ENCODE assay signal across 19 mouse cellular contexts in the genomic region with DNA sequence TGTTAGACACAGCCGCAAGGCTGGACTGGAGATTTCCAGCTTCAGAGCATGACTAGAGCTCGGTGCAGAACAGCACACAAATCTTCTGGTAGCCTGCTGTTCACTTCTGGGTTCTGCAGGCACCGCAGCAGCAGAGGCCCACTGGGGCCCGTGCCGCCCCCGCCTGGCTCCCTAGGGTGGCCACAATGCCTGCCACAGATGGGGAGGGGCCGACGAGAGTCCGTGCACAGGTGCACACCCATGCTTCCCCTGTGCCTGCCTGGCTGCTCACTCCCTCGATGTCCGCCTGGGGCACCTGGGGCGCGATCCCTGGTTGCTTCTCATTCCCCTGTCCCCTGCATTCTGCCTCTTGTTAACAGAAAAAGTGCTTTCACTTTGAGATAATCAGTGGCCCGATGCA.
DNase-seq lines count a peak whose midpoint lies in the region; ATAC-seq and TF ChIP-seq lines count a peak whose summit lies in the region.
"Had no signal": no experiment of that assay in that cellular context is flagged by ENCODE, and none has a peak within 500 bp of the region (broad histone marks: within the 10 kb centered on the region; RNA-seq: fewer than 3 reads in every experiment).

No protein-coding gene starts in this region.

- H3K4me1 ChIP-seq in heart, embryonic 15.5 days (replicated peaks): 0 out of 2 replicates have a peak, but pooled peaks cover 2% of the 10 kb centered on the region
- no peaks in the 10 kb centered on the region for H3K4me1 ChIP-seq in small intestine, adult 2 months (ENCODE audit: control insufficient read depth, insufficient read depth, insufficient read length, low read length)
- H3K4me1 ChIP-seq in stomach, postnatal 0 days (replicated peaks; ENCODE audit: control insufficient read depth, insufficient read depth): no peaks in the 10 kb centered on the region
- H3K4me1 ChIP-seq: embryonic facial prominence, embryonic 13.5 days; forebrain, embryonic 13.5 days; heart, embryonic 13.5 days; hindbrain, embryonic 10.5 days had no signal

- H3K9me3 ChIP-seq in heart, embryonic 15.5 days (replicated peaks): no peaks in the 10 kb centered on the region
- H3K9me3 ChIP-seq in stomach, postnatal 0 days (ENCODE audit: control insufficient read depth, low read length): no peaks in the 10 kb centered on the region
- H3K9me3 ChIP-seq: embryonic facial prominence, embryonic 13.5 days had no signal

- TF ChIP-seq EP300 in stomach, postnatal 0 days (optimal IDR thresholded peaks at IDR 0.05): no peak

- H3K36me3 ChIP-seq in heart, embryonic 15.5 days: no peaks in the 10 kb centered on the region
- H3K36me3 ChIP-seq in small intestine, adult 2 months (ENCODE audit: control insufficient read depth, insufficient read depth, low read length): no peaks in the 10 kb centered on the region
- no peaks in the 10 kb centered on the region for H3K36me3 ChIP-seq in stomach, postnatal 0 days (ENCODE audit: control insufficient read depth, insufficient read depth, low read length)
- H3K36me3 ChIP-seq: embryonic facial prominence, embryonic 13.5 days; heart, embryonic 13.5 days; hindbrain, embryonic 10.5 days had no signal

- H3K27me3 ChIP-seq in heart, embryonic 15.5 days: no peaks in the 10 kb centered on the region
- H3K27me3 ChIP-seq in small intestine, adult 2 months (ENCODE audit: control insufficient read depth, insufficient read depth, low read length): no peaks in the 10 kb centered on the region
- H3K27me3 ChIP-seq in stomach, postnatal 0 days (ENCODE audit: control insufficient read depth, insufficient read depth, low read length): no peaks in the 10 kb centered on the region
- H3K27me3 ChIP-seq: embryonic facial prominence, embryonic 13.5 days; forebrain, embryonic 13.5 days; heart, embryonic 13.5 days had no signal

- H3K9ac ChIP-seq in heart, embryonic 15.5 days: no peak overlapping the region
- no peak overlapping the region for H3K9ac ChIP-seq in stomach, postnatal 0 days (ENCODE audit: low read length)
- H3K9ac ChIP-seq: embryonic facial prominence, embryonic 13.5 days; forebrain, embryonic 13.5 days; forebrain, postnatal 0 days; heart, embryonic 13.5 days; hindbrain, embryonic 14.5 days had no signal

- TF ChIP-seq POLR2A in small intestine, adult 2 months (IDR thresholded peaks at IDR 0.05; ENCODE audit: low read depth, low read length): no peak

- H3K4me3 ChIP-seq in heart, embryonic 15.5 days: no peak overlapping the region
- peak overlapping the region; percentile 27; the same call in 1 of the 2 replicates for H3K4me3 ChIP-seq in small intestine, adult 2 months (ENCODE audit: low read depth, low read length)
- H3K4me3 ChIP-seq in stomach, postnatal 0 days (ENCODE audit: low read depth, low read length): no peak overlapping the region
- H3K4me3 ChIP-seq: embryonic facial prominence, embryonic 13.5 days; forebrain, embryonic 13.5 days; gastrocnemius, adult 2 months; heart, embryonic 13.5 days; hindbrain, embryonic 10.5 days had no signal

- intact Hi-C loops in heart, postnatal 25 days (cut with DNase I): no loop called here

- ATAC-seq in heart, embryonic 15.5 days (replicated peaks; ENCODE audit: insufficient number of reproducible peaks, insufficient read depth, low FRiP score, low read depth): peak; percentile 50; the same call in 1 of the 2 replicates
- peak; percentile 69 for ATAC-seq in stomach, postnatal 0 days (ENCODE audit: low FRiP score, low TSS enrichment)
- ATAC-seq: forebrain, embryonic 13.5 days; forebrain, postnatal 0 days had no signal

- WGBS in heart, embryonic 15.5 days: 78% methylated on average over 14 of the region's 14 CpGs
- WGBS in small intestine, adult 2 months: 60% methylated on average over 14 of the region's 14 CpGs
- WGBS in stomach, postnatal 0 days: 80% methylated on average over 10 of the region's 14 CpGs

- no peak for DNase-seq in heart, postnatal 25 days (ENCODE audit: low spot score)
- DNase-seq in A20 (ENCODE audit: low read depth, low spot score): peak; percentile 95
- DNase-seq in stomach, postnatal 0 days (ENCODE audit: low spot score): peak; percentile 51
- no peak for DNase-seq in layer of hippocampus, postnatal 14 days (ENCODE audit: low spot score in 2 of 2)
- DNase-seq: adrenal gland, postnatal 14 days; cerebellum, adult 18-20 months; cerebellum, adult 9-11 months; cerebellum, postnatal 36 days; forebrain, postnatal 0 days; gastrocnemius, adult 2 months; gastrocnemius, postnatal 25 days; heart, postnatal 14 days had no signal

- no peak overlapping the region for H3K4me2 ChIP-seq in heart, embryonic 15.5 days
- H3K4me2 ChIP-seq in stomach, postnatal 0 days (replicated peaks; ENCODE audit: low read depth): no peak overlapping the region; the same call in 1 of the 2 replicates
- H3K4me2 ChIP-seq: embryonic facial prominence, embryonic 13.5 days; forebrain, embryonic 13.5 days; heart, embryonic 13.5 days; hindbrain, embryonic 14.5 days had no signal

- TF ChIP-seq CTCF in small intestine, adult 2 months (IDR thresholded peaks at IDR 0.05; ENCODE audit: extremely low read depth, insufficient read length, insufficient replicate concordance, low read depth, low read length): no peak
- TF ChIP-seq CTCF in stomach, postnatal 0 days (IDR thresholded peaks at IDR 0.05; ENCODE audit: low read depth): no peak

- H3K27ac ChIP-seq in heart, embryonic 15.5 days: no peak overlapping the region
- no peak overlapping the region for H3K27ac ChIP-seq in small intestine, adult 2 months (ENCODE audit: insufficient read depth, low read depth, low read length)
- no peak overlapping the region for H3K27ac ChIP-seq in stomach, postnatal 0 days (replicated peaks)
- H3K27ac ChIP-seq: embryonic facial prominence, embryonic 13.5 days; forebrain, embryonic 13.5 days; gastrocnemius, adult 2 months; heart, embryonic 13.5 days; hindbrain, embryonic 10.5 days; hindbrain, embryonic 14.5 days had no signal

Comparison
In these comparisons a context has a peak if more than half of its experiments do, and no peak if none do; other contexts are left out.
1. DNase-seq: peak in A20 (single experiment) and stomach, postnatal 0 days (single experiment); none in heart, postnatal 25 days (single experiment) and layer of hippocampus, postnatal 14 days (0 of 2).